Mouse (Mus musculus): ENCODE results near the gene Cd151. TPM values are rescaled to one million over a fixed set of nuclear protein-coding genes. Genes with fewer than 3 reads are reported as not detected.
A peak's percentile ranks its signal among the peaks of the same experiment; 100 is the strongest.

The Cd151 gene
- polyA plus RNA-seq, 1 experiment, result 99.7 TPM

GRCm38 (mm10) chr7:141430585-141431240 lies 36.5 kb upstream of the Cd151 start:
- DNase-seq (ENCODE audit: low read depth), result no peak

GRCm38 (mm10) chr7:141431434-141432185 lies 35.6 kb upstream of the Cd151 start:
- TF ChIP-seq POLR2A (IDR thresholded peaks at IDR 0.05; ENCODE audit: borderline replicate concordance, extremely low read depth, insufficient read depth, insufficient read length, poor library complexity, severe bottlenecking) (no peak), CTCF (IDR thresholded peaks at IDR 0.05; ENCODE audit: borderline replicate concordance, extremely low read depth, insufficient read depth, insufficient read length) (no peak)

More at GRCm38 (mm10) chr7:141430585-141431240, 36.5 kb upstream of the Cd151 start:
- TF ChIP-seq POLR2A (IDR thresholded peaks at IDR 0.05; ENCODE audit: borderline replicate concordance, extremely low read depth, insufficient read depth, insufficient read length, poor library complexity, severe bottlenecking) (no peak), CTCF (IDR thresholded peaks at IDR 0.05; ENCODE audit: borderline replicate concordance, extremely low read depth, insufficient read depth, insufficient read length) (no peak)

GRCm38 (mm10) chr7:141432186-141432611 lies 35.0 kb upstream of the Cd151 start:
- DNase-seq (ENCODE audit: low read depth), result no peak
- TF ChIP-seq CTCF (IDR thresholded peaks at IDR 0.05; ENCODE audit: borderline replicate concordance, extremely low read depth, insufficient read depth, insufficient read length) (no peak), POLR2A (IDR thresholded peaks at IDR 0.05; ENCODE audit: borderline replicate concordance, extremely low read depth, insufficient read depth, insufficient read length, poor library complexity, severe bottlenecking) (no peak)

More at GRCm38 (mm10) chr7:141431434-141432185, 35.6 kb upstream of the Cd151 start:
- DNase-seq (ENCODE audit: low read depth), result no peak

GRCm38 (mm10) chr7:141432741-141433516 lies 34.3 kb upstream of the Cd151 start:
- TF ChIP-seq POLR2A (IDR thresholded peaks at IDR 0.05; ENCODE audit: borderline replicate concordance, extremely low read depth, insufficient read depth, insufficient read length, poor library complexity, severe bottlenecking) (no peak), CTCF (IDR thresholded peaks at IDR 0.05; ENCODE audit: borderline replicate concordance, extremely low read depth, insufficient read depth, insufficient read length) (no peak)
- peak; percentile 30 for DNase-seq (ENCODE audit: low read depth)

- no peak for DNase-seq (ENCODE audit: low read depth)
- TF ChIP-seq CTCF (IDR thresholded peaks at IDR 0.05; ENCODE audit: borderline replicate concordance, extremely low read depth, insufficient read depth, insufficient read length) (no peak), POLR2A (IDR thresholded peaks at IDR 0.05; ENCODE audit: borderline replicate concordance, extremely low read depth, insufficient read depth, insufficient read length, poor library complexity, severe bottlenecking) (no peak)
Measured at GRCm38 (mm10) chr7:141433517-141434400, 33.4 kb upstream of the Cd151 start.

- TF ChIP-seq CTCF (IDR thresholded peaks at IDR 0.05; ENCODE audit: borderline replicate concordance, extremely low read depth, insufficient read depth, insufficient read length) (no peak), POLR2A (IDR thresholded peaks at IDR 0.05; ENCODE audit: borderline replicate concordance, extremely low read depth, insufficient read depth, insufficient read length, poor library complexity, severe bottlenecking) (peak; percentile 42; the same call in 1 of the 2 replicates)
- peak; percentile 85 for DNase-seq (ENCODE audit: low read depth)
Measured at GRCm38 (mm10) chr7:141434464-141434863, 32.7 kb upstream of the Cd151 start.

- DNase-seq (ENCODE audit: low read depth), result peak; percentile 73
- TF ChIP-seq POLR2A (IDR thresholded peaks at IDR 0.05; ENCODE audit: borderline replicate concordance, extremely low read depth, insufficient read depth, insufficient read length, poor library complexity, severe bottlenecking) (no peak), CTCF (IDR thresholded peaks at IDR 0.05; ENCODE audit: borderline replicate concordance, extremely low read depth, insufficient read depth, insufficient read length) (no peak)
Measured at GRCm38 (mm10) chr7:141435129-141435855, 31.9 kb upstream of the Cd151 start.

- TF ChIP-seq CTCF (IDR thresholded peaks at IDR 0.05; ENCODE audit: borderline replicate concordance, extremely low read depth, insufficient read depth, insufficient read length), result no peak
- no peak for TF ChIP-seq POLR2A (IDR thresholded peaks at IDR 0.05; ENCODE audit: borderline replicate concordance, extremely low read depth, insufficient read depth, insufficient read length, poor library complexity, severe bottlenecking)
- no peak for DNase-seq (ENCODE audit: low read depth)
Measured at GRCm38 (mm10) chr7:141435856-141436522, 31.2 kb upstream of the Cd151 start.

GRCm38 (mm10) chr7:141436523-141436892 lies 30.7 kb upstream of the Cd151 start:
- TF ChIP-seq CTCF (IDR thresholded peaks at IDR 0.05; ENCODE audit: borderline replicate concordance, extremely low read depth, insufficient read depth, insufficient read length) (no peak), POLR2A (IDR thresholded peaks at IDR 0.05; ENCODE audit: borderline replicate concordance, extremely low read depth, insufficient read depth, insufficient read length, poor library complexity, severe bottlenecking) (no peak)
- no peak for DNase-seq (ENCODE audit: low read depth)

Measured in brain, embryonic 14.5 days (tissue).